Mouse (Mus musculus) embryonic facial prominence, embryonic 13.5 days (tissue): ENCODE results near the gene Tsks. TPM values are rescaled to one million over a fixed set of nuclear protein-coding genes. Genes with fewer than 3 reads are reported as not detected.

ENCODE experiments used
- ATAC-seq: fragments of 200-750 bp; cut with Nextera tagmentation; 2 replicates; pipeline ENCODE4 v1.8.0; 2017; ENCODE audit warnings: low read depth; ENCODE audit not compliant: insufficient number of reproducible peaks, insufficient read depth, low FRiP score, low TSS enrichment
- H3K27ac ChIP-seq: fragments of 300-500 bp; sonication (generic); 2 replicates; pipeline ENCODE4 v1.5.1; 2015; ENCODE audit warnings: moderate library complexity, mild to moderate bottlenecking, inconsistent platforms
- H3K27me3 ChIP-seq: fragments of 300-500 bp; sonication (generic); 2 replicates; pipeline ENCODE4 v1.6.1; 2015; ENCODE audit warnings: mild to moderate bottlenecking, inconsistent platforms
- H3K36me3 ChIP-seq: fragments of 300-500 bp; sonication (generic); 2 replicates; pipeline ENCODE4 v1.6.1; 2015; ENCODE audit warnings: mild to moderate bottlenecking, inconsistent platforms
- H3K4me1 ChIP-seq: fragments of 300-500 bp; sonication (generic); 2 replicates; pipeline ENCODE4 v1.6.1; 2015; ENCODE audit warnings: inconsistent platforms
- H3K4me2 ChIP-seq: fragments of 300-500 bp; sonication (generic); 2 replicates; pipeline ENCODE4 v1.6.1; 2015; ENCODE audit warnings: moderate library complexity, mild to moderate bottlenecking, inconsistent platforms
- H3K4me3 ChIP-seq: fragments of 300-500 bp; sonication (generic); 2 replicates; pipeline ENCODE4 v1.5.1; 2015; ENCODE audit warnings: mild to moderate bottlenecking, inconsistent platforms
- H3K9ac ChIP-seq: fragments of 300-500 bp; sonication (generic); 2 replicates; pipeline ENCODE4 v1.6.1; 2015; ENCODE audit warnings: mild to moderate bottlenecking, inconsistent platforms
- H3K9me3 ChIP-seq: fragments of 300-500 bp; sonication (generic); 2 replicates; pipeline ENCODE4 v1.6.1; 2016; ENCODE audit warnings: inconsistent platforms
- WGBS: fragments of 180-500 bp; shearing (Covaris S2); methylation state at CpG from one replicate; pipeline ENCODE4 v1.1.7; 2015; ENCODE audit warnings: mixed read lengths; 5-methylcytosine and 5-hydroxymethylcytosine counted together
- polyA plus RNA-seq: library from polyadenylated mRNA; unstranded; fragments of >200 nt; fragmentation: Nextera tagmentation; extraction: Ambion mirVana; gene quantifications from 2 replicates; pipeline ENCODE4 v1.2.1, GENCODE M21; 2015

The Tsks gene
- polyA plus RNA-seq, 1 experiment from 2014 or later, result 0.25 TPM

DNA sequence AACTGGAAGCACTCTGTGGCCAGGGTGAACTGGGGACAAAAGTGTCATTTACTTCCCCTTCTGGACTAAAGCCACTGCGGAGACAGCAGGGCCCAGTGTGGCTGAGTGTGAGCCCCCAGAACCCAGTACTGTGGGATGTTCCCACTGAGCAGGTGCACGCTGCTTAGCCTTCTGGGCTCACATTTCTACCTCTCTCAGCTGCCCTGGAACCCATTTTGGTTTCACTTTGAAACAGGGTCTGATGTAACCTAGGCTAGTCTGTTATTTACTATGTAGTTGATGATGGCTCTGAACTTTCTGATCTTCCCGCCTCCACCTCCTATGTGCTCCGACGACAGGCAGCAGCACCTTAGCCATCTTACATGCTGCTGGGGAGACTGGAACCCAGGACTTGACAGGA is 19.8 kb downstream of the Tsks start:
- no peaks in the 10 kb centered on the region for H3K27me3 ChIP-seq
- peaks cover 81% of the 10 kb centered on the region for H3K36me3 ChIP-seq
- H3K9ac ChIP-seq, result no peak overlapping the region
- no peaks in the 10 kb centered on the region for H3K4me1 ChIP-seq
- no peak overlapping the region for H3K4me3 ChIP-seq
- H3K9me3 ChIP-seq, result no peaks in the 10 kb centered on the region
- no peak overlapping the region for H3K27ac ChIP-seq
- H3K4me2 ChIP-seq, result no peak overlapping the region
- WGBS, result 93% methylated on average over 5 of the region's 5 CpGs
- ATAC-seq, result no peak

DNA sequence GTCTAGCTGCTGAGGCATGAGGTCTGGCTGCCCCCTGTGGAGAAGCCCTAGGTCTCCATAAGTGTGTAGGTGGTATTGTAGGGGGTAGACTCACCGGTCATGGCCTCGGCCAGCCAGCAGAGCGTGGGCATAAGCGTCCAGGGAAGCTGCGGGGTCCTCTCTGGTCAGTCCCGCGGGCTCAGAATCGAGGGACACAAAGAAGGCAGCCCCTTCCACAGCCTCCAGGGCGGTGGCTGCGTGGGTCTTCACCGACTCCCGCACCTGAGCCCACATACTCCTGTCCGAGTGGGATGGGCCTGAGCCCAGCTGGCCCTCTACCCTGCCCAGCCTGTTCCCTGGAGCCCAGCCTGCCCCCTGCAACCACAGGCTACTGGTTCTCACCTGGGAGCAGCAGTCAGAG is 22.0 kb downstream of the Tsks start:
- no peak overlapping the region for H3K27ac ChIP-seq
- no peaks in the 10 kb centered on the region for H3K27me3 ChIP-seq
- WGBS, result 92% methylated on average over 13 of the region's 13 CpGs
- no peak overlapping the region for H3K9ac ChIP-seq
- peaks cover 73% of the 10 kb centered on the region for H3K36me3 ChIP-seq
- no peak overlapping the region for H3K4me3 ChIP-seq
- peaks cover 3% of the 10 kb centered on the region; the same call in 1 of the 2 replicates for H3K4me1 ChIP-seq
- no peak for ATAC-seq
- no peak overlapping the region for H3K4me2 ChIP-seq
- H3K9me3 ChIP-seq, result no peaks in the 10 kb centered on the region

DNA sequence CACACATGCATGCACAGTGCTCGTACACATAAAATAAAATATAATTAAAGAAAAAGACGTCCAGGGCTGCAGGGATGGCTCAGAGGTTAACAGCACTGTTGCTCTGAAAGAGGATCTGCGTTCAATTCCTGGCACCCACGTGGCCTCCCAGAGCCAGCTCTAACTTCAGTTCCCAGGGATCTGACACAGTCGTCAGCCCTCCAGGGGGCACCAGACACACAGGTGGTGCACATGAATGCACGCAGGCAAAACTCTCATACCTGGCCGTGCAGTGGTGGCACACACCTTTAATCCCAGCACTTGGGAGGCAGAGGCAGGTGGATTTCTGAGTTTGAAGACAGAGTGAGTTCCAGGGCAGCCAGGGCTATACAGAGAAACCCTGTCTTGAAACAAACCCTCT is 23.0 kb downstream of the Tsks start:
- no peak for ATAC-seq
- no peaks in the 10 kb centered on the region for H3K27me3 ChIP-seq
- peaks cover 6% of the 10 kb centered on the region for H3K4me1 ChIP-seq
- no peak overlapping the region for H3K9ac ChIP-seq
- no peak overlapping the region for H3K27ac ChIP-seq
- H3K9me3 ChIP-seq, result no peaks in the 10 kb centered on the region
- H3K36me3 ChIP-seq, result peaks cover 64% of the 10 kb centered on the region
- no peak overlapping the region for H3K4me3 ChIP-seq
- H3K4me2 ChIP-seq, result no peak overlapping the region
- WGBS, result 77% methylated on average over 7 of the region's 7 CpGs

DNA sequence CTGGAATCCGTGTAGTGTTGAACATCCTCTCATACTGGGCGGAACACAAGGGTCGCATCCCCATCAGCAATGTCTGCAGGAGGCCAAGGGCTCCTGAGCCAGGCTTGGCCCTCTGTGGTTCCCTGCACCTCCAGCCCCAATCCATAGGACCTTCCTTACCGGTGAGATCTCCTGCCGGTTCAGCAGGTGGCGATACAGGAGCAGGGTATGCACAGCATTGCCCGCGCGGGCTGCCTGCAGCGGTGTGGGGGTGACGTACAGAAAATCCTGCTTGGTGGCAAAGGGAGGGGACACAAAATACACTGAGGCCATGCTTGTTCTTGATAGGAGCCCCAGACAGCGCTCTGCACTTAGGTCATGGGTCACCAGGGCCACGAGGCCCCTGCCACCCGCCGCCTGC is 23.6 kb downstream of the Tsks start:
- no peak for ATAC-seq
- H3K27me3 ChIP-seq, result no peaks in the 10 kb centered on the region
- peaks cover 13% of the 10 kb centered on the region for H3K4me1 ChIP-seq
- H3K4me3 ChIP-seq, result no peak overlapping the region
- no peaks in the 10 kb centered on the region for H3K9me3 ChIP-seq
- no peak overlapping the region for H3K4me2 ChIP-seq
- H3K36me3 ChIP-seq, result peaks cover 57% of the 10 kb centered on the region
- 76% methylated on average over 15 of the region's 15 CpGs for WGBS
- no peak overlapping the region for H3K9ac ChIP-seq
- no peak overlapping the region for H3K27ac ChIP-seq

DNA sequence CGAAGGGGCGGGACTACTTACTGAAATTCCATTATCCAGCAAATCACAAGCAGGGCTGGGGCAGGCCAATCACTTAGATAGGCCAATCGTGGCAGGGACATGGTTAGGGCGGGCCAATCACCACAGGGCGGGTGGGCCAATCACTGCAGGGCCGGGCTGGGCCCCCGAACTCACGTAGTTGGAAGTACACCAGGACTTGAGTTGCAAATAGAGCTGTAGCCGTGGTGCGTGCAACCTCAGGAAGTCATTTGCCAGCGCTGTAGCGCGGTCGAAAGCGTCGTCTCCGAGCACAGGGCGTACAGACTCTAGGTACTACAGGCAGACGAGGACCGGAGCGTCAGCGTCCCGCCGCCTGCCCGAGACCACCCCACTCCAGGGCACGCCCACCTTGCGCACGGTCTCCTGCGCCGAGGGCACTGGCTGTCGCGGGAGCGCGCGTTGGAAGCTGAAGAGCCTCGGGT is 27.3 kb downstream of the Tsks start:
- H3K4me2 ChIP-seq, result peak overlapping the region; percentile 75
- under 1% methylated on average over 36 of the region's 36 CpGs for WGBS
- ATAC-seq, result peak; percentile 94
- H3K9ac ChIP-seq, result peak overlapping the region; percentile 77
- H3K4me3 ChIP-seq, result peak overlapping the region; percentile 54
- peaks cover 29% of the 10 kb centered on the region for H3K36me3 ChIP-seq
- H3K27ac ChIP-seq, result peak overlapping the region; percentile 91
- H3K27me3 ChIP-seq, result no peaks in the 10 kb centered on the region
- H3K4me1 ChIP-seq, result peaks cover 32% of the 10 kb centered on the region
- no peaks in the 10 kb centered on the region for H3K9me3 ChIP-seq

DNA sequence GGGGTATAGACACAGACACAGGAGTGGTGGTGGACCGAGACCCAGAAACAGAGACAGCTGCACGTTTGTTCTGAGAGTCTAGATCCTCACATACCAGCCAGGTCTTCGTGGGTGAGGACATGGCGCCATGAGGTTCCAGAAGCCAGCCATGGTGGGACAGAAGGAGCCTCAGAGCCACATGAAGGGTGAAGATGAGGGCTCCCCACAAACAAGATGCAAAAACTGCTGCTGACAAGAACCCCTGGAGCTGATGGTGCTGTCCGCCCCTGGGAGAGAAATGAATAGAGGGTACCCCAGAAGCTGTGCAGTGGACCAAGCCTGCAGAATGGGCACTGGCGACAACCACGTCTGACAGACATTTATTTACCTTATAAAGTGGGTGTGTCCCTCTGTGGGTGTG is 28.1 kb downstream of the Tsks start:
- Histone ChIP-seq H3K4me3 (peak overlapping the region; percentile 54), H3K9ac (peak overlapping the region; percentile 77), H3K4me2 (peak overlapping the region; percentile 75), H3K36me3 (peaks cover 29% of the 10 kb centered on the region), H3K9me3 (no peaks in the 10 kb centered on the region), H3K27ac (peak overlapping the region; percentile 91), H3K4me1 (peaks cover 35% of the 10 kb centered on the region), H3K27me3 (no peaks in the 10 kb centered on the region)
- 74% methylated on average over 7 of the region's 7 CpGs for WGBS
- ATAC-seq, result no peak

DNA sequence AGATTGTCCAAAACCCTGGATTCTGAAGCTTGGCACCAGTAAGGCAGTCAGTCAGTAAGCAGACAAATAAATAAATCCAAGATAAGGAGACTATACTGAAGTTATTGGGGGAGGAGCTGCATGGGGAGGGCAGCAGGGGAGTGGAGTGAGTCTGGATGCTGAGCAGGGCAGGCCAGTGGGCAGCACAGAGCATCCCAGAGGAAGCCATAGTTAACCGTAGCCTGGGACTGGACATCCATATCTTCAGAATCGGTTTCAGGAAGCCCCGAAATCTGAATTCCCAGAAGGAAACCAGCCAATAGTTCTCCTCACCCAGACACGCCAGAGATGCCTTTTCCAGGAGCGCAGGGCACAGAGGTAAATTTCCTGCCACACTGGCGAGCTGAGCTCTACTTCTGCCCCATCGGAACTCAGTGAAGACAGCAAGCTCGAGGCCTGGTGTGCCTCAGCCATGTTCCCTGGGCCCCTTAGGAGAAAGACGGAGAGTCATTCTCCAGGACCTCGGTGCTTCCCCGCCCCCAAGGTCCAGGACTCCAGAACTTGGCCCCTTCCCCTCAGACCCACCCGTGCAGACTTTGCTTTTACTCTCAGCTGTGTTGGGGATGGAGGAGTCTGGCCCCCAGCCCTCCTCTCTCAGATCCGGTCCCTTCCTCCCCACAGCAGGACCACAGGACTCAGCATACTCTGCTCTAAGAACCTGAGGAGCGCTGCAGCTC is 30.6 kb downstream of the Tsks start:
- peaks cover 35% of the 10 kb centered on the region for H3K4me1 ChIP-seq
- peak overlapping the region; percentile 77 for H3K9ac ChIP-seq
- peak overlapping the region; percentile 60 for H3K4me3 ChIP-seq
- H3K36me3 ChIP-seq, result peaks cover 35% of the 10 kb centered on the region
- peak overlapping the region; percentile 79 for H3K4me2 ChIP-seq
- peak overlapping the region; percentile 92 for H3K27ac ChIP-seq
- H3K27me3 ChIP-seq, result no peaks in the 10 kb centered on the region
- WGBS, result 34% methylated on average over 14 of the region's 14 CpGs
- no peaks in the 10 kb centered on the region for H3K9me3 ChIP-seq
- no peak for ATAC-seq

DNA sequence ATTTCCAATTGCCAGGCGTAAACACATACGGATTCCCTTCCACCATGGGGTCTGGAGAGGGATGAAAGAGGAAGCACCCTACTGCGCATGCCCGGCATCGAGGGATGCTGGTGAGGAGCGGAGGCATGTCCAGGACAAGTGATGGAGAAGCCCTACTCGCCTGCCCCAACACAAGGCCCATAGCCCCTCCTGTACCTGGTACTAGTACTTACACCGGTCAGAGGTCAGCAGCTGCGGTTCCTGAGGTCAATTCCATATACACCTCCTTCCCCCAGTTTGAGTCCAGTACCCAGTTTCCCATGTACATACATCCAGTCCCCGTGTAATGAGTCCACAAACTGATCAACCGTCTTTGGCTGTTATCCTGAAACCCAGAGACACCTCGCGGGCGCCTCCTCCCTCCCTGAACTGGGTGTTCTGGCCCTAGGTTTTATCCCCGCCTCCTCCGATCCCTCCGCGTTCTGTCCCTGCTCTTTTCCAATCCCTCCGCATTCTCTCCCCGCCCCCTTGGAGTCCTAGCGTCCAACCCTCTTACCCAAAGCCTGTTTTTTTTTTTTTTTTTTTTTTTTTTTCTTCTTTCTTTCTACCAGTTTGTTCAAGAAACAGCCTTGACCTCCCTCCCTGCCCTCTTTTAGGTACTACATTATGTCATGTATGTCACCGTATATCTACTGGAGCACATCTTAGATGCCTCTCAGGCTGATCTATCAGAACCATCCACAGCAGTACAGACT is 31.5 kb downstream of the Tsks start, which contains the start of gene Cpt1c:
TSS of gene Cpt1c (minus strand) at position 469 of the 734 bp plus-strand sequence.
- Histone ChIP-seq H3K27ac (peak within 1 kb of the TSS; percentile 92), H3K9ac (peak within 1 kb of the TSS; percentile 77), H3K36me3 (peaks cover 44% of the 10 kb centered on the region), H3K4me3 (peak within 1 kb of the TSS; percentile 60), H3K4me1 (peaks cover 35% of the 10 kb centered on the region), H3K4me2 (peak within 1 kb of the TSS; percentile 79), H3K27me3 (no peaks in the 10 kb centered on the region), H3K9me3 (no peaks in the 10 kb centered on the region)
- ATAC-seq, result no peak
- WGBS, result 1% methylated on average over 22 of the region's 22 CpGs

DNA sequence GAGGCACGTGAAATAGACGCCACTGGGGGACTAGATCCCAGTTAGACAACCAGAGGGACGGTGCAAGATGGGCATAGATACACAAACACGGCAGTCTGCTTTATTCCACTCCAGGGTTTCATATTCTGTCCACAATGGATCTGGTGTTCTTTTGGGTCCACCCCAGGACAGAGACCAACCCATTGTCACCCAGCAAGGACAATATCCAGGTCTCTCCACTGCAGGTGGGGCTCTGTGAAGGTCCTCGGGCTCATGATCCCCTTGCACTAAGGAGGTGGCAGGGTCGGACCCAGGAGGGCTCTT is 32.1 kb downstream of the Tsks start:
- peak overlapping the region; percentile 69 for H3K27ac ChIP-seq
- H3K9me3 ChIP-seq, result no peaks in the 10 kb centered on the region
- H3K4me1 ChIP-seq, result peaks cover 32% of the 10 kb centered on the region
- 19% methylated on average over 6 of the region's 6 CpGs for WGBS
- no peak for ATAC-seq
- H3K4me3 ChIP-seq, result peak overlapping the region; percentile 60
- peak overlapping the region; percentile 32; the same call in 1 of the 2 replicates for H3K9ac ChIP-seq
- H3K27me3 ChIP-seq, result no peaks in the 10 kb centered on the region
- peak overlapping the region; percentile 79 for H3K4me2 ChIP-seq
- H3K36me3 ChIP-seq, result peaks cover 50% of the 10 kb centered on the region

DNA sequence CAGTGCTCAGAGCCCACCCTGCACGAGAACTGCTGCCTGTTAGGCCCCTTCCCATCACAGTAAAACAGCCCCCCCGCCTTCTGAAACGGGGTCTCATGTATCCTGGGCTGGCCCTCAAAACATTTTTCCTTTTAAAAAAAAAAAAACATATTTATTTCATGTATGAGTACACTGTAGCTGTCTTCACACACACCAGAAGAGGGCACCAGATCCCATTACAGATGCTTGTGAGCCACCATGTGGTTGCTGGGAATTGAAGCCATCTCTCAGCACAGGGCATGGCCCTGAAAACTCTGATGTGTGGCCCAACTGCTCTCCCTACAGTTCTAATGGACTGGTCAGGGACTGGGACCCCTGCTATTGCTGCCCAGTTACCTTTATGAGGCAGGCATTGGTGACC is 35.3 kb downstream of the Tsks start:
- WGBS, result 90% methylated on average over 3 of the region's 3 CpGs
- Histone ChIP-seq H3K4me3 (no peak overlapping the region), H3K36me3 (peaks cover 77% of the 10 kb centered on the region), H3K4me1 (peaks cover 18% of the 10 kb centered on the region), H3K27ac (no peak overlapping the region), H3K9me3 (no peaks in the 10 kb centered on the region), H3K9ac (no peak overlapping the region), H3K27me3 (no peaks in the 10 kb centered on the region), H3K4me2 (no peak overlapping the region)
- no peak for ATAC-seq

DNA sequence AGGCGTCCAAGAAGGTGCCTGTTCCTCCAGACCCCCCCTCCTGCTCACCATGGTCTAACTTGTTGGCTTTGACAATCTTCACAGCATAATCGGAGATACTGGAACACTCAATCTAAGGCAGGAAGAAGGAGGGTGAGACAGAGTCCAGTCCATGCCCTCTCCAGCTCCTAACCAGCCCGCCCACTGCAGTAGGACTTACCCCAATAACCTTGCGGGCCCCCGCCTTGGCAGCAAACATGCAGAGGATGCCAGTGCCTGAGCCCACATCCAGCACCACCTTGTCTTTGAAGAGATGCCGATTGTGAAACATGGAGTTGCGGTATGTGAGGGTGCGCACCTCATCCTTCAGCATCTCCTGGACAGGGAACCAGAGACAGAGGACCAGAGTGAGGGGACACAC is 38.5 kb downstream of the Tsks start:
- H3K4me3 ChIP-seq, result no peak overlapping the region
- peaks cover 68% of the 10 kb centered on the region for H3K36me3 ChIP-seq
- peaks cover 22% of the 10 kb centered on the region for H3K4me1 ChIP-seq
- 95% methylated on average over 8 of the region's 8 CpGs for WGBS
- no peaks in the 10 kb centered on the region for H3K27me3 ChIP-seq
- no peaks in the 10 kb centered on the region for H3K9me3 ChIP-seq
- H3K4me2 ChIP-seq, result no peak overlapping the region
- no peak for ATAC-seq
- H3K27ac ChIP-seq, result no peak overlapping the region
- H3K9ac ChIP-seq, result no peak overlapping the region

DNA sequence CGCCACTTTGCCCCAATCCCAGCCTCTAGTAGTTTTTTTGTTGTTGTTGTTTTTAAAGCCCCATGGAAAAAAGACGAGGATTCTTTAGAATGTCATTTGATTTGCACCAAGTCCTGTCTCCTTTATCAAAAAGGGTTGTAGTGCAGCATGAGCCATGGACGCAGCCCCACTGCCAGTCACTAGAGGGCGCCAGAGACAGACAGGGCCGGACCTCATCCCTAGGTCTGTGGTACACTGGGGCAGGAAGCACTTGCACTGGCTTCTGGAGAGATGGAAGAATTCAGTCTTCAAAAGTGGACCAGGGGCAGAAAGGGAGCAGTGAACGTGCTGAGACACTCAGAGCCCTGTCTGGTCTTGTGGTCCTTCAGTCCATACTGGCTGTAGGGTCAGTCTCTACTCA is 40.1 kb downstream of the Tsks start:
- peaks cover 52% of the 10 kb centered on the region for H3K36me3 ChIP-seq
- H3K4me2 ChIP-seq, result no peak overlapping the region
- H3K9ac ChIP-seq, result no peak overlapping the region
- no peak for ATAC-seq
- no peak overlapping the region for H3K27ac ChIP-seq
- H3K4me3 ChIP-seq, result peak overlapping the region; percentile 10; the same call in 1 of the 2 replicates
- no peaks in the 10 kb centered on the region for H3K9me3 ChIP-seq
- H3K4me1 ChIP-seq, result peaks cover 27% of the 10 kb centered on the region
- WGBS, result 34% methylated on average over 6 of the region's 6 CpGs
- no peaks in the 10 kb centered on the region for H3K27me3 ChIP-seq
